Mouse (Mus musculus): ENCODE data around the gene Krtap10-10.
A peak's percentile ranks its signal among the peaks of the same experiment; 100 is the strongest.
"Not testable (repeated sequence)": the region's sequence is repeated elsewhere in the genome, so short reads cannot be mapped to it uniquely, and the experiment has no call there.

The Krtap10-10 gene

DNA sequence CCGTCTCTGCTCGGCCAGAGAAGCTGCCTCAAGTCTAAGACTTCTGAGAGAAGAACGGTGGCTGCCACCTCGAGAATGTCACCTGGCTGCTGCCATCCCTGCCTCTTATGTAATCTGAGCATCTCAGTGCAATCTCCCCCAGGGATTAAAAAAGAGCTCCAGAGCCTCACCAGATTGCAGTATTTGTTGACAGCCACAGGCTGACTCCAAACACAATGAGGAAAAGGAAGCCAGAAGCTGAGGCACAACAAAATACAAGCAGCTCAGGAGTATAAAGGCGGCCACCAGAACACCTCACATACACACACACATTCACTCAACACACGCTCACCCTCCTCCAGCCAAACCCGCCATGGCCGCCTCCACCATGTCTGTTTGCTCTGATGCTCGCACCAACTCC, at the start of gene Krtap10-10:
TSS of gene Krtap10-10 (plus strand) at position 301 of the 400 bp plus-strand sequence.
- DNase-seq, result no peak

DNA sequence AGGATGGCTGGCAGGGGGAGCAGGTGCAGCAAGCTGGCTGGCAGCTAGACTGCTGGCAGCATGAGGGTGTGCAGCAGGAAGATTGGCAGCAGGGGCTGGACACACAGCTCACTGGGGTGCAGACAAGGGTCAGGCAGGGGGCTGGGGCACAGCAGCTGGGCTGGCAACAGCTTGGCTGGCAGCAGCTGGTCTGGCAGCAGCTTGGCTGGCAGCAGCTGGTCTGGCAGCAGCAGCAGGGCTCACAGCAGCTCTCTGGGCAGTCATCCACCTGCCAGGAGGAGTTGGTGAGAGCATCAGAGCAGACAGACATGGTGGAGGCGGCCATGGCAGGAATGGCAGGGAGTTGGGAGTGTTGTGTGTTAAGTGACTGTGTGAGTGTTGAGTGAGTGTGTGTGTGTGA, 47.9 kb upstream of the Krtap10-10 start, which contains the start of gene Gm7137:
TSS of gene Gm7137 (minus strand) at position 325 of the 400 bp plus-strand sequence.
- DNase-seq, result not testable (repeated sequence)

DNA sequence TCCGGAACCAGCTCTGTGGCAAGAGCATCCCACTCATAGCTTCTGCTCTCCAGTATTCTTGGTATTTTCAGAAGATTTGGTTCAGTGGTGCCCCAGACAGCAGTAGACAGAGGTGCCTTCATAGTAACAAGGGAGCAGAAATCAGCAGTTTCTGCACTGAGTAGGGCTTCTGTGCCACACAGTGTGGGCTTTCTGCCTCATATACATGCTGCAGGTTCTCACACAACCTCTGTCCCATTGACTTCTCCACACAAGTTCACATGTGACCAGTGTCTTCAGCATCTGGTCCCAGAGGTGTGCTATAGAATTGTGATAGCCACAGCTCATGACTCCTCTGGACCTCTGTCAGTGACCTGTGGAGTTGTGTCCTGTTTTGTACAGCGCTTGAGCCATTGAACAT, 47.1 kb upstream of the Krtap10-10 start:
- no peak for DNase-seq

DNA sequence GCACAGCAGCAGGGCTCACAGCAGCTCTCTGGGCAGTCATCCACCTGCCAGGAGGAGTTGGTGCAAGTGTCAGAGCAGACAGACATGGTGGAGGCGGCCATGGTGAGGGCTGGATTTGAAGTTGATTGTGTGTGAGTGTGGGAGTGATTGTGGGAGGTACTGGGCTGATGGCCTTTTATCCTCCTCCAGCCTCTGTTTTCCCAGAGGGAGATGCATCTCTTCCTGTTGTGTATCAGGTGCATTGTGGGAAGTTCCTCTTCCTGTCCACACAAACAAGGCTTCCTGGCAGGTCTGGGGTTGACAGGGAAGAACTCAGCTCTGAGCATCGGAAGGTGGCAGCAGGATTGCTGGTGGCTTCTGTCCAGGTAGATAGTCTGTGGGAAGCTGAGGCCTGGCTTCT, 40.8 kb upstream of the Krtap10-10 start, which contains the start of gene Gm9639:
TSS of gene Gm9639 (minus strand) at position 101 of the 400 bp plus-strand sequence.
- DNase-seq, result no peak

DNA sequence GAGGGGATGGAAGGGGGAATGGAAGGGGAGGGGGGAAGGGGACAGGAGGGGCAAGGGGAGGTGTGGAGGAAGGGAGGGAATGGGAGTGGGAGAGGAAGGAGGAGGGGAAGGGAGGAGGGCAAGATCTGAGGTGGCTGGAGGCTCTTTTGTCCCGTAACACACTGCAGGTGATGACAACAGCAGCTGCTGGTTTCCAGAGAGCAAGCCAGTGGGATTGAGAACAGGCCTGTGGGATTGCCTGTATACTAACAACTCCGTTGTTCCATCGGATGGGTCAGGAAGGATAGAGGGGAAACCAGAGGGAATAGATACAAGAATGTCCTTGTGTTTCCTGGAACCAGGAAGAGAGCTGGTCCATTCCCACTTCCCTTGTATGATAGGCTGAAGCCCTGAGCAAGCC, 38.1 kb upstream of the Krtap10-10 start:
- no peak for DNase-seq

DNA sequence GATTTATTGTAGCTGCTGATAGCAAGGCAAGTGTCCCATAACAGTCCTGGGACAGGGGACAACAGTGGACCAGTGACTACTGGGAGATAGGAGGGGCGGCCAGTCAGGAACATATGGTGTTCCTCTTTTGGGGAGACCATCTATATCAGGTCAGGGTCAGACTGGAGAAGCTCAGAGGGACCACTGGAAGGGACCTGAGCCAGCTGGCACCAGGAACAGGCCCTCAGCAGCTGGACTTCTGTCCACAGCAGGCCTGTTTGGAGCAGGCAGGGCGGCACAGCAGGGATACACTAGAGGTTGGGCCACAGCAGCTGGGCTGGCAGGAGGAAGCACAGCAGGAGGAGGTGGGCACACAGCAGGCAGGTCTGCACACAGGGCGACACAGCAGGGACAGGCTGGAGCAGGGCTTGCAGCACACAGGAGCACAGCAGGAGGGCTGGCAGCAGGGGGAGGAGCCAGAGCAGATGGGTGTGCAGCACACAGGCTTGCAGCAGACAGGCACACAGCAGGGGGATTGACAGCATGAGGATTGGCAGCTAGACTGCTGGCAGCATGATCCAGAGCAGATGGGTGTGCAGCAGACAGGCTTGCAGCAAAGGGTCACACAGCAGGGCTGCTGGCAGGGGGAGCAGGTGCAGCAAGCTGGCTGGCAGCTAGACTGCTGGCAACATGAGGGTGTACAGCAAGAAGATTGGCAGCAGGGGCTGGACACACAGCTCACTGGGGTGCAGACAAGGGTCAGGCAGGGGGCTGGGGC, 37.4 kb upstream of the Krtap10-10 start:
- DNase-seq, result peak; percentile 49

DNA sequence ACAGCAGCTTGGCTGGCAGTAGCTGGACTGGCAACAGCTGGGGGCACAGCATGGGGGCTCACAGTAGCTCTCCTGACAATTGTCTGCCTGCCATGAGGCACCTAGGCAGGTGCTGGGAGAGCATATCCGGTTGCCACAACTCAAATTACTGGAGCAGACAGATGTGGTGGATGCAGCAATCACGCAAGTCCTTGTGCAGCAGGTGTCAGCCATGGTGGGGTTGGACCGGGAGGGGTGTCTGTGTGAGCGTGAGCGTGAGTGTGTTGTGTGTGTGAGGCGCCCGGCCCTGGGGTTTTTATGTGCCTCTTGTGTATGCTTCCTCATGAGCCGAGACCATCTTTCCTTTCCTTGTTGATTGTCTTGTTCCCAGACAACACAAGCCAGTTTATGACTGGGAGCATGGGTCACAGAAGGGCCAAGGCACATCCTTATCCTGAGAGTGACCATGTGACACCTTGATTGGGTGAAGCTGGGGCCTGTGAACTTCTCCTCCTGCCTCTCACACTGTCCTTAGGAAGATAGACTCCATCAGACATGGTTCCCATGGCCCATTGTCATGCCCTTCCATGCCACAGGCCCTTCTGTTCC, 36.7 kb upstream of the Krtap10-10 start, which contains the start of gene Gm19668:
TSS of gene Gm19668 (minus strand) at position 213 of the 588 bp plus-strand sequence.
- DNase-seq, result no peak

DNA sequence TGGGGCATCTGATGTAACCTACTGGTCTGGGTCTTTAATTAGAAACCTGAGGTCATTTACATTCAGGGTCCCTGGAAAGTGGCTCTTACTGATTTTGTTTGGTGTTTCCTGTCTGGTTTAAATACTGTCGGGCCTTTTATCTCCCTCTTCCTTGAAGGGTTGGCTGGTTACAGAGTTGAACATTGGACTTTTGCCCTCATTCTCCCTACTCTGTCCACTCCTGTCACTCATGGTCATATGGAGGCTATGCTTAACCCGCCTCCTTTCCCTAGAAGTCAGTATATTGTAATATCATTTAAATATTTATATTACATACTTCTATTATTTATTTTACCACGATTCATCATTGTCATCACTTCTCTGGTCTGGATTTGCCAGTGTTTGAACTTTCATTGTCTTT, 31.7 kb upstream of the Krtap10-10 start:
- no peak for DNase-seq

DNA sequence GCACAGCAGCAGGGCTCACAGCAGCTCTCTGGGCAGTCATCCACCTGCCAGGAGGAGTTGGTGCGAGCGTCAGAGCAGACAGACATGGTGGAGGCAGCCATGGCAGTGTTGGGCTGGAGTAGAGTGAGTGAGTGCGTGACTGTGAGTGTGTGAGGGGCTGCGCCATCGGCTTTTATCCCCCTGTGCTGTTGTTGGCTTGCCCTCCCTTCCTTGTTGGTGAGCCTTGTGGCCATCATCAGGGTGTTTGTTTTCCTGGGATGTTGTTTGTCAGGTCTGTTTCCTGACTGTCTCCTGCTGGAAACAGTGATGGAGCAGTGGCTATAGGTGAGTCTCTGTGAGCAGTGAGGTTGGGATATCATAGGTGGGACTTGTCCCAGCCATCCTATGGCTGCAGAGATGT, 24.0 kb upstream of the Krtap10-10 start, which contains the start of gene Gm9507:
TSS of gene Gm9507 (minus strand) at position 101 of the 400 bp plus-strand sequence.
- DNase-seq, result no peak

DNA sequence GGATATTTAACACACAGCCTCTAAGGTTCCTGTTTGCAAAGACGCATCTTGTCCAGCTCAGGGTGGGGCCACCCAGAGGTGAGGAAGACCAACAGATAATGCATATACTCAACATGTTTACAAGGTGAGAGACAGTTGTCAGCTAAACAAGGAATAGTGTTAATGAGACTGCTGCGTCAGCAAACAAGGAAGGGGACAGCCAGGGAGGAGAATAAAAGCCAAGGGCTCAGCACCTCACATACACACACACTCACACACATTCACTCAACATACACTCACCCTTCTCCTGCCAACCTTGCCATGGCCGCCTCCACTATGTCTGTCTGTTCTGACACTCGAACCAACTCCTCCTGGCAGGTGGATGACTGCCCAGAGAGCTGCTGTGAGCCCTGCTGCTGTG, 21.4 kb upstream of the Krtap10-10 start, which contains the start of gene Gm2696:
TSS of gene Gm2696 (plus strand) at position 301 of the 400 bp plus-strand sequence.
- no peak for DNase-seq

DNA sequence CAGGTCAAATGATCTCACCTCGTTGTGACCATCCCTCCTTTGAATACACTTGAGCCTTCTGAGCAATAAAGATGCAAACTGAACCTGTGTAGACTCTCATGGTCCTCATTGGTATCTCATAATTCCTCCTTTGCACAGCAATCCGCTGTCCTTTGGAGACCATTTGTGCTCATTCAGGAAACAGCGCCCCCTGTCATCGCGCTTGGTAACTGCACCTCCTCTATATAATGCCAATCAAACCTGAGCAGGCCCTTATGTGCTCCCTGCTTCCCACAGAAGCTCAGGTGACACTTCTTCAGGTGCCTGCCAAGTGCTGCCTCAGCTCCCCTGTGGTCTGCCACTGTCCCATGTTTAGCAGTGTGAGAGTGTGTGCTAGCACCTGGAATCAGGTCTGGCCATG, 20.2 kb upstream of the Krtap10-10 start:
- no peak for DNase-seq

DNA sequence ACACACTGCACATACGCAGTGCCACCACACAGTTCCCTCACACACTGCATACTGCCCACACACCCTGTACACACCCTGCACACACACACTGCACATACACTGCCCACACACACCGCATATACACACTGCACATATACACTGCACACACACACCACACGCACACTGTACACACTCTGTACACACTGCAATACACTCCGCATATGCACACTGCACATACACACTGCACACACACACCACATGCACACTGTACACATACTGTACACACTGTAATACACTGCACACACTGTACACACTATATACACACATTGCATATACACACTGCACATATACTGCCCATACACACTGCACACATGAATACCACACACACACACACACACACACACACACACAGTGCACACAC, 17.2 kb upstream of the Krtap10-10 start:
- DNase-seq, result no peak

DNA sequence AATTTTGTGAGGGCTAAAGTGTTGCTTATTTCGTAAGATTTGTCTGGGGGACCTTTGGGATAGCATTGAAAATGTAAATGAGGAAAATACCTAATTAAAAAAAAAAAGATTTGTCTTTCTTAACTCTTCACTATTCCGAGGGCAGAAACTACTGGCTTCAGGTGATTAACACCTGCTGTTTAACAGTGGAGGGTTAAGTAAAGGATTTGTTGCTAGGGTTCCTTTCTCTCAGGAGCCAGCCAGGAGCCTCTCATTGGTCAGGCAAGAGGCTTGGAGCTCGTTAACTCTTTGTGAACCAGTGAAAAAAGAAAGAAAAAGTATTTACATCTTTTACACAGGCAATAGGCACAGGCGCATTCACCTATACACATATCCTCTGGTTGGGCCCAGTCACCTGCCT, 16.5 kb upstream of the Krtap10-10 start:
- no peak for DNase-seq

DNA sequence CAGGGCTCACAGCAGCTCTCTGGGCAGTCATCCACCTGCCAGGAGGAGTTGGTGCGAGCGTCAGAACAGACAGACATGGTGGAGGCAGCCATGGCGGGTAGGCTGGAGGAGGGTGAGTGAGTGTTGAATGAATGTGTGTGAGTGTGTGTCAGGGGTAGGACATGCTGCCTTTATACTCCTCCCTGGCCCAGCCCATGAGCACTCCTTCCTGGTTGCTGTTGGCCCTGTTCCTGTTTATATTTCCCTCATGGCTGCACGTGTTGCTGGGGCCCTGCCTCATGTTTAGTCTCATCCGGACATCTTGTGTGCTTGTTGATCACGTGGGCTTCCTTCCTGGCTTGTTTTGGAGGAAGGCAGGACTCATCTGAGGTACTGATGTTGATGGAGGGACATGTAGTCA, 8.8 kb upstream of the Krtap10-10 start, which contains the start of gene Krtap10-4:
TSS of gene Krtap10-4 (minus strand) at position 145 of the 400 bp plus-strand sequence.
- no peak for DNase-seq

DNA sequence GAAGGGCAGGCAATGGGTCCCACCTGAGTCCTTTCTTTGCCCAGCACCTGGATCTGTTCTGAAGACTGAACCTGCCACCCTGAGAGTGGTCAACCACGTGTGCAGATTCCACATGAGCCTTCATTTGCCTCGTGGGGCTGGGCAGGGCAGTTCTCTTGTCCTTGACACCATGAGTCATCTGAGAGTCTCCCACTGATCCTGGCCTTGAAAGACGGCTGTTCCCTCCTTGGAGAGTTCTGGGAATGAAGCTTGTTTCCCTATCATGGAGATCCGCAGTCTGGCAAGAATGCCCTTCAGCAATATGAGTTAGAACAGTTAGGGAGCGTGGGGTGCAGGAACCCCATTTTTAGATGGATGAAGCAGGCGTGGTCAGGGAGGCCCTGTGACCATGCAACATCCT, 3.3 kb downstream of the Krtap10-10 start:
- DNase-seq, result no peak

DNA sequence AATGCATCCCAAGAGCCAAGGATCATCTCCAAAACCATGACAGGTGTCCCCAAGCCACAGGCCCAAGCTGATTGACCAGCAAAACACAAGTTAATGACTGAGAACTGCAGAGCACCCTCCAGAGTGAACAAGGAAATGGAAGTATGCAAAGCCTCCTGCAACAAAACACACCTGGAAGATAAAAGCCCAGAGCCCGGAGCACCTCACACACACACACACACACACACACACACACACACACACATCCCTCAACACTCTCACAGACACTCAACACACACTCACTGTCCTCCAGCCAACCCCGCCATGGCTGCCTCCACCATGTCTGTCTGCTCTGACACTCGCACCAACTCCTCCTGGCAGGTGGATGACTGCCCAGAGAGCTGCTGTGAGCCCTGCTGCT, 10.8 kb downstream of the Krtap10-10 start, which contains the start of gene Gm36176:
TSS of gene Gm36176 (plus strand) at position 301 of the 400 bp plus-strand sequence.
- no peak for DNase-seq

DNA sequence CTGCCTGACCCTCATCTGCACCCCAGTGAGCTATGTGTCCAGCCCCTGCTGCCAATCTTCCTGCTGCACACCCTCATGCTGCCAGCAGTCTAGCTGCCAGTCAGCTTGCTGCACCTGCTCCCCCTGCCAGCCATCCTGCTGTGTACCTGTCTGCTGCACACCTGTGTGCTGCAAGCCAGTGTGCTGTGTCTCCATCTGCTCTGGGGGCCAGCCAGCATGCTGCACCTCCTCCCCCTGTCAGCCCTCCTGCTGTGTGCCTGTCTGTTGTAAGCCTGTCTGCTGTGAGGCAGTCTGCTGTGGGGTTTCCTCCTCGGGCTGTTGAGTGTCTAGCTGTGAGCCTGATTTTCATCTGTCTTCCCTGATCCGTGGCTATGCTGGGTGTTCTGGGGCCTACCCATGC, 11.2 kb downstream of the Krtap10-10 start:
- DNase-seq, result peak; percentile 58

DNA sequence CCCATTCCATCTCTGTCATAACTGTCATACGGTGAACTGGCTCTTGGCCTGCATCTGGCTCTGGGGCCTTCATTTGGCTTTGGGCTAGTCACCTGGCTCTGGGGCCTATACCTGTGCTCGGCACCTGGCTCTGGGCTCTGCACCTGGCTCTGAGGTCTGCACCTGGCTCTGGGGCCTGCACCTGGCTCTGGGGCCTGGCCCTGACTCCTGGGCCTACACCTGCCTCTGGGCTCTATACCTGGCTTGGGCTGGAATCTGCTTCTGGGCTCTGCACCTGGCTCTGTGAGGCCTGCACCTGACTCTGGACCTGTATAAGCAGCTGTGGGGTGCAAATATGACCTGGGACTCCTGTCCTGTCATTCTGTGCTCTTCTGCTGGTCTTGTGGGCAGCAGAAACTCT, 11.8 kb downstream of the Krtap10-10 start:
- no peak for DNase-seq

DNA sequence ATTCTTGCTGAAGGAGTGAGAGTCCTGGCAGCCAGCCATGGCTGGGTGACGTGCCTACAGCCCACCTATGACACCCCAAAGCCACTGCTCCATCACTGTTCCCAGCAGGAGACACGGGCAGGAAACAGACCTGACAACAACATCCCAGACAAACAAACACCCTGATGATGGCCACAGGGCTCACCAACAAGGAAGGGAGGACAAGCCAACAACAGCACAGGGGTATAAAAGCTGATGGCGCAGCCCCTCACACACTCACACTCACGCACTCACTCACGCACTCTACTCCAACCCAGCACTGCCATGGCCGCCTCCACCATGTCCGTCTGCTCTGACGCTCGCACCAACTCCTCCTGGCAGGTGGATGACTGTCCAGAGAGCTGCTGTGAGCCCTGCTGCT, 16.8 kb downstream of the Krtap10-10 start, which contains the start of gene Gm10318:
TSS of gene Gm10318 (plus strand) at position 301 of the 400 bp plus-strand sequence.
- no peak for DNase-seq

DNA sequence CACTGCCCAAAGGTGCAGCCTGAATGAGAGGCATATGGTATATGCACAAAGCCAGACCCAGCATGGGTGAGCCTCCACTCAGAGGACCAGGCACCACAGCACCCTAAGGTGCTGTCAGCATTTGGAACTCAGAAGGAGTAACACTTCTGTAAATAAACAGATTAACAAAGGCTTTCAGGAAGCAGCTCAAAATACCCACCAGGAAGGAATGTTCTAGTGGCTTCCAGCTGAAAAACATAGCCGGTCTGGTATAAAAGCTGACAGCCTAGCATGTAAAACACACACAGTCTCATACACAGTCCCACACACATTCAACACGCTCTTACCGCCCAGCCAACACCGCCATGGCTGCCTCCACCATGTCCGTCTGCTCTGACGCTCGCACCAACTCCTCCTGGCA, 25.9 kb downstream of the Krtap10-10 start, which contains the start of gene Gm3285:
TSS of gene Gm3285 (plus strand) at position 301 of the 400 bp plus-strand sequence.
- DNase-seq, result no peak

DNA sequence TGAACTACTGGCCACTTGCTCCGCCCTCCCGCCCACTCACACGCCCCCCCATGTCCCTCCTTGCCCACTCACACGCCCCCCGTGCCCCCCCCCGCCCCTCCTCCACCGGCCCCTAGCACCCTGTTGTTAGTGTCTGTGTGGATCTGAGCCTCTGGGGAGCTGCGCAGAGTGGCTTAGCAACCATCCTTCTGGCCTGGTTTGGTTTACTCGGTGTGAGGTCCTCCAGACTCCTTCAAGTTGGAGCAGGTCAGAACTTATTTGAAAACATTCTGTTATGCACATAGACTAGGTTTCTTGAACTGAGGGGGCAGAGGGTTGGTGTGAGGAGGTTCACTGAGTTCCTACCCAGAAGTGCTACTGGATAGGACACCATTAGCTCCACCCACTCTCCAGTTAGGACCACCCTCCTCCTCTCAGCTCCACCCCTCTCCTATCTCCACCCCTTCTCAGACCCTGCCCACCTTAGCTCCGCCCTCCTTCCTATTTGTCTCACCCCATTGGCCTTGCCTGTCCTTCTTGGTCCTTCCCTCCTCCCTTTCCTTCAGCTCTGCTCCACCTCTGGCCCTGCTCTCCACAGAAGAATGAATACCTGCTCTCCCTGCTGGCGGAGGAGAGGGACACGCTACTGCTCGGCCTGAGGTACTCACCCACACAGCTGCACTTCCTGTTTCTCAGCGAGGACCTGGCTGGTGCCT, 28.5 kb downstream of the Krtap10-10 start:
- peak; percentile 49 for DNase-seq

DNA sequence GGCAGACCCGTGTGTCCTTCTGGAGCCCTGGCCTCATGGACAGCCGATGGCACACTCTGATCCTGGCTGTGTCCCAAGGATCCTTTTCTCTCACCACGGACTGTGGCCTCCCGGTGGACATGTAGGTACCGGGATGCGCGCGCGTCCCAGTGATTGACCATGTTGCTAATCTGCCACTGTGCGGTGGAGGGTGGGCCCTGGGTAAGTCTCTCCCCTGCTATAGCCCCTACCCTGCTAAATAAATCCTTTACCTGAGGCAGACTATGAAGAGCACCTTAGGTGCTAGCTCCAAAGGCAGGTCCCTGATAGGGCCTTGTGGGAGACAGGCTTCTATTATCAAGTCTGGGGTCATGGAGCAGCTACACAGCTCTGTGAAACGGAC, 29.0 kb downstream of the Krtap10-10 start:
- DNase-seq, result no peak

DNA sequence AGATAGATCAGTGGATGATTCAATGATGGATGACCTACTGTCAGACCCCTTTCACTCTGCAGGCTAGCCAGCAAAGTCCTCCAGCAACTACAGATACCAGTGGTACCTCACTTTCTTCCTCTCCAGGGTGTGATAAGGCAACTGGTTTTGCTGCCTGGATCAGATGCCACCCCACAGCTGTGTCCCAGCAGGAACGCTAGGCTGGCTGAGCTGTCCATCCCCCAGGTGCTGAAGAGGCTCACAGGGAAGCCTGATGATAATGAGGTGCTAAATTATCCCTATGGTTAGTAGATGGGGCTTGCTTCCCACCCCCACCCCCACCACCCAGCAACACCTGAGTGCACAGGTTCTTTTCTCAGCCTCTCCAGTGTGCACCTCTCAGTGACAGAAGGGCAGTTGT, 31.8 kb downstream of the Krtap10-10 start:
- no peak for DNase-seq

All from cerebellum, adult 9-11 months (tissue).